Mouse (Mus musculus) heart, postnatal 0 days (tissue): ENCODE results near the gene Slf2.

Experiments
- CTCF ChIP-seq: IDR thresholded peaks from 2 replicates; pipeline ENCODE4 v1.5.1; 2016; ENCODE audit warnings: antibody characterized with exemption, control low read depth, low read depth
- EP300 ChIP-seq: IDR thresholded peaks from 2 replicates; pipeline ENCODE4 v1.6.1; 2016; ENCODE audit warnings: antibody characterized with exemption, low read depth

- TF ChIP-seq CTCF (peak; percentile 29), EP300 (no peak)
These were observed 58.0 kb downstream of the Slf2 start, which contains the start of gene Sema4g for GRCm38 (mm10) chr19:44988831-44989566.
